Mouse (Mus musculus) adrenal gland, adult 2 months (tissue): ENCODE results near the gene Clic1. TPM values are rescaled to one million over a fixed set of nuclear protein-coding genes. Genes with fewer than 3 reads are reported as not detected.
"Not testable (repeated sequence)": the region's sequence is repeated elsewhere in the genome, so short reads cannot be mapped to it uniquely, and the experiment has no call there.

Experiments
- DNase-seq: peaks from one replicate; pipeline ENCODE4 v3.0.0; 2021
- polyA plus RNA-seq: library from polyadenylated mRNA; depleted of rRNA; stranded (reverse); fragments of >200 nt; gene quantifications from 2 replicates; pipeline ENCODE4 v1.2.3, GENCODE M21; 2012
- total RNA-seq, 2 experiments: library from RNA; stranded (reverse); gene quantifications; 2 replicates each; pipeline ENCODE4 v1.2.3; 2021

Clic1 gene
- total and polyA plus RNA-seq, 3 experiments: 62.2 to 136 (median 80.8) TPM

GRCm38 (mm10) chr17:35021163-35021808, 28.5 kb upstream of the Clic1 start:
- peak; percentile 87 for DNase-seq

GRCm38 (mm10) chr17:35021842-35022477, 27.8 kb upstream of the Clic1 start:
- DNase-seq: no peak

- no peak for DNase-seq
These were observed 27.2 kb upstream of the Clic1 start for GRCm38 (mm10) chr17:35022541-35023060.

GRCm38 (mm10) chr17:35023221-35023620, 26.5 kb upstream of the Clic1 start:
- no peak for DNase-seq

GRCm38 (mm10) chr17:35023756-35024155, 26.0 kb upstream of the Clic1 start:
- DNase-seq: no peak

- no peak for DNase-seq
These were observed 25.5 kb upstream of the Clic1 start for GRCm38 (mm10) chr17:35024261-35024660.

- no peak for DNase-seq
These were observed 24.9 kb upstream of the Clic1 start for GRCm38 (mm10) chr17:35024691-35025488.

- DNase-seq: no peak
These were observed 23.6 kb upstream of the Clic1 start for GRCm38 (mm10) chr17:35026206-35026605.

GRCm38 (mm10) chr17:35027277-35028068, 22.3 kb upstream of the Clic1 start, which contains the start of gene Sapcd1:
Sapcd1 (minus strand) TSS chr17:35028016.
- no peak for DNase-seq

- no peak for DNase-seq
These were observed 21.5 kb upstream of the Clic1 start for GRCm38 (mm10) chr17:35028315-35028714.

- no peak for DNase-seq
These were observed 19.9 kb upstream of the Clic1 start for GRCm38 (mm10) chr17:35029691-35030532.

GRCm38 (mm10) chr17:35031272-35031671, 18.5 kb upstream of the Clic1 start:
- no peak for DNase-seq

- DNase-seq: no peak
These were observed 17.9 kb upstream of the Clic1 start for GRCm38 (mm10) chr17:35031880-35032279.

GRCm38 (mm10) chr17:35032323-35032870, 17.4 kb upstream of the Clic1 start:
- no peak for DNase-seq

GRCm38 (mm10) chr17:35033703-35034102, 16.1 kb upstream of the Clic1 start:
- DNase-seq: not testable (repeated sequence)

- no peak for DNase-seq
These were observed 14.9 kb upstream of the Clic1 start for GRCm38 (mm10) chr17:35034896-35035295.

- DNase-seq: no peak
These were observed 10.5 kb upstream of the Clic1 start for GRCm38 (mm10) chr17:35039121-35039873.

- DNase-seq: no peak
These were observed 6.0 kb upstream of the Clic1 start for GRCm38 (mm10) chr17:35043794-35044193.

- no peak for DNase-seq
These were observed 4.6 kb upstream of the Clic1 start for GRCm38 (mm10) chr17:35044904-35045806.
